Mouse (Mus musculus) CH12.LX (cell line): ENCODE measurements around the gene Ap5b1. TPM values are rescaled to one million over a fixed set of nuclear protein-coding genes. Genes with fewer than 3 reads are reported as not detected.

ENCODE experiments used
- DNase-seq: peaks from one replicate; pipeline ENCODE4 v3.0.0-alpha.2; 2013; ENCODE audit errors: extremely low read depth
- H3K27ac ChIP-seq: 2 replicates; pipeline ENCODE4 v1.5.1; 2012; ENCODE audit warnings: low read depth, mild to moderate bottlenecking, control low read depth, moderate library complexity; ENCODE audit not compliant: insufficient read depth
- H3K27me3 ChIP-seq: replicated peaks from 2 replicates; pipeline ENCODE3; 2012; ENCODE audit warnings: inconsistent platforms
- H3K36me3 ChIP-seq, 2 experiments: replicated peaks in 1 of 2; 2 replicates each; pipeline versions ENCODE3 to v1.6.1; 2012; ENCODE audit warnings: inconsistent platforms in 1 of 2, low read length in 1 of 2, mild to moderate bottlenecking in 1 of 2, mixed read lengths in 1 of 2, moderate library complexity in 1 of 2; ENCODE audit not compliant: control insufficient read depth in 1 of 2, insufficient read depth in 1 of 2
- H3K4me1 ChIP-seq, 2 experiments: 2 replicates each; pipeline ENCODE4 v1.6.1; 2012; ENCODE audit warnings: inconsistent platforms in 1 of 2, moderate library complexity in 1 of 2; ENCODE audit not compliant: insufficient read depth in 2 of 2, control insufficient read depth in 1 of 2
- H3K4me2 ChIP-seq: 2 replicates; pipeline ENCODE4 v1.6.1; 2012; ENCODE audit warnings: low read depth, mild to moderate bottlenecking, control low read depth; ENCODE audit not compliant: poor library complexity, insufficient read depth, severe bottlenecking
- H3K4me3 ChIP-seq, 3 experiments: fragments of 150-350 bp in 1 of 3; sonication (generic) in 1 of 3; replicated peaks in 1 of 3; 2 replicates each; pipeline versions ENCODE3 to v1.5.1; 2011 to 2012; ENCODE audit warnings: low read depth in 2 of 3, low read length in 2 of 3, mild to moderate bottlenecking in 2 of 3, moderate library complexity in 2 of 3, control low read depth in 1 of 3, improper control_type of control experiment in 1 of 3, inconsistent platforms in 1 of 3, mixed read lengths in 1 of 3; ENCODE audit not compliant: poor library complexity in 1 of 3
- H3K79me2 ChIP-seq: replicated peaks from 2 replicates; pipeline ENCODE4 v1.6.1; 2012; ENCODE audit warnings: mild to moderate bottlenecking, moderate library complexity; ENCODE audit not compliant: control insufficient read depth, poor library complexity, insufficient read depth, severe bottlenecking; ENCODE audit errors: extremely low read depth
- H3K9ac ChIP-seq: 2 replicates; pipeline ENCODE4 v1.6.1; 2012; ENCODE audit warnings: low read depth, mild to moderate bottlenecking, control low read depth, moderate library complexity; ENCODE audit not compliant: insufficient read depth
- H3K9me3 ChIP-seq: replicated peaks from 2 replicates; pipeline ENCODE3; 2012; ENCODE audit warnings: low read length, inconsistent platforms, mixed read lengths
- BHLHE40 ChIP-seq: IDR thresholded peaks from 2 replicates; pipeline ENCODE4 v1.6.1; 2011; ENCODE audit warnings: mild to moderate bottlenecking, low read depth, low read length, improper control_type of control experiment
- CHD1 ChIP-seq: IDR thresholded peaks from 2 replicates; pipeline ENCODE4 v1.6.1; 2012; ENCODE audit warnings: low read depth, low read length, improper control_type of control experiment, inconsistent platforms
- CTCF ChIP-seq, 2 experiments: IDR thresholded peaks in 1 of 2; conservative IDR thresholded peaks in 1 of 2; 2 replicates each; pipeline ENCODE4 v1.5.1; 2011 to 2012; ENCODE audit warnings: low read depth in 2 of 2, low read length in 2 of 2, improper control_type of control experiment in 1 of 2, inconsistent platforms in 1 of 2, mild to moderate bottlenecking in 1 of 2, moderate library complexity in 1 of 2
- E2F4 ChIP-seq: IDR thresholded peaks from 2 replicates; pipeline ENCODE4 v1.6.1; 2011; ENCODE audit warnings: low read depth, low read length, improper control_type of control experiment; ENCODE audit not compliant: insufficient replicate concordance
- ELF1 ChIP-seq: IDR thresholded peaks from 2 replicates; pipeline ENCODE4 v1.6.1; 2014; ENCODE audit warnings: low read depth, mild to moderate bottlenecking, inconsistent platforms, low read length, improper control_type of control experiment
- ETS1 ChIP-seq: conservative IDR thresholded peaks from 2 replicates; pipeline ENCODE4 v1.6.1; 2012; ENCODE audit warnings: low read depth, mild to moderate bottlenecking, inconsistent platforms, low read length, improper control_type of control experiment, moderate library complexity
- GABPA ChIP-seq: IDR thresholded peaks from 2 replicates; pipeline ENCODE4 v1.6.1; 2012; ENCODE audit warnings: low read depth, low read length, improper control_type of control experiment, inconsistent platforms; ENCODE audit not compliant: insufficient replicate concordance
- HCFC1 ChIP-seq: IDR thresholded peaks from 2 replicates; pipeline ENCODE4 v1.6.1; 2012; ENCODE audit warnings: low read depth, mild to moderate bottlenecking, inconsistent platforms, low read length, improper control_type of control experiment
- JUN ChIP-seq: IDR thresholded peaks from 2 replicates; pipeline ENCODE4 v1.6.1; 2011; ENCODE audit warnings: low read depth, mild to moderate bottlenecking, low read length, improper control_type of control experiment, moderate library complexity; ENCODE audit not compliant: insufficient read depth
- KAT2A ChIP-seq: IDR thresholded peaks from 2 replicates; pipeline ENCODE4 v1.6.1; 2012; ENCODE audit warnings: low read length, improper control_type of control experiment, inconsistent platforms; ENCODE audit not compliant: insufficient replicate concordance
- MAFK ChIP-seq: IDR thresholded peaks from 2 replicates; pipeline ENCODE4 v1.6.1; 2011; ENCODE audit warnings: low read length, improper control_type of control experiment; ENCODE audit not compliant: insufficient replicate concordance
- MAX ChIP-seq: IDR thresholded peaks from 2 replicates; pipeline ENCODE4 v1.6.1; 2011; ENCODE audit warnings: low read length, improper control_type of control experiment
- MAZ ChIP-seq: IDR thresholded peaks from 2 replicates; pipeline ENCODE4 v1.6.1; 2012; ENCODE audit warnings: low read depth, mild to moderate bottlenecking, inconsistent platforms, low read length, improper control_type of control experiment, moderate library complexity
- MEF2A ChIP-seq: IDR thresholded peaks from 2 replicates; pipeline ENCODE4 v1.6.1; 2014; ENCODE audit warnings: low read depth, mild to moderate bottlenecking, inconsistent platforms, low read length, improper control_type of control experiment, borderline replicate concordance
- MXI1 ChIP-seq: IDR thresholded peaks from 2 replicates; pipeline ENCODE4 v1.6.1; 2011; ENCODE audit warnings: mild to moderate bottlenecking, low read depth, low read length, improper control_type of control experiment
- MYC ChIP-seq: IDR thresholded peaks from 2 replicates; pipeline ENCODE4 v1.6.1; 2011; ENCODE audit warnings: low read depth, mild to moderate bottlenecking, improper control_type of control experiment, low read length
- NELFE ChIP-seq: IDR thresholded peaks from 2 replicates; pipeline ENCODE4 v1.6.1; 2011; ENCODE audit warnings: low read depth, low read length, improper control_type of control experiment
- NRF1 ChIP-seq: IDR thresholded peaks from 2 replicates; pipeline ENCODE4 v1.6.1; 2014; ENCODE audit warnings: low read depth, mild to moderate bottlenecking, inconsistent platforms, low read length, improper control_type of control experiment, moderate library complexity
- POLR2A ChIP-seq: IDR thresholded peaks from 2 replicates; pipeline ENCODE4 v1.6.1; 2011; ENCODE audit warnings: low read depth, mild to moderate bottlenecking, improper control_type of control experiment, low read length
- RCOR1 ChIP-seq: conservative IDR thresholded peaks from 2 replicates; pipeline ENCODE4 v1.6.1; 2012; ENCODE audit warnings: low read depth, mild to moderate bottlenecking, inconsistent platforms, low read length, improper control_type of control experiment
- SIN3A ChIP-seq: IDR thresholded peaks from 2 replicates; pipeline ENCODE4 v1.6.1; 2012; ENCODE audit warnings: low read length, improper control_type of control experiment, inconsistent platforms
- SMC3 ChIP-seq: IDR thresholded peaks from 2 replicates; pipeline ENCODE4 v1.6.1; 2011; ENCODE audit warnings: low read depth, low read length, improper control_type of control experiment
- TBP ChIP-seq: conservative IDR thresholded peaks from 2 replicates; pipeline ENCODE4 v1.6.1; 2011; ENCODE audit warnings: low read depth, low read length, improper control_type of control experiment
- TCF12 ChIP-seq: IDR thresholded peaks from 2 replicates; pipeline ENCODE4 v1.6.1; 2014; ENCODE audit warnings: low read depth, mild to moderate bottlenecking, inconsistent platforms, low read length, improper control_type of control experiment
- UBTF ChIP-seq: IDR thresholded peaks from 2 replicates; pipeline ENCODE4 v1.6.1; 2012; ENCODE audit warnings: low read depth, mild to moderate bottlenecking, inconsistent platforms, low read length, improper control_type of control experiment, moderate library complexity
- USF2 ChIP-seq: conservative IDR thresholded peaks from 2 replicates; pipeline ENCODE4 v1.6.1; 2011; ENCODE audit warnings: low read depth, low read length, improper control_type of control experiment
- ZC3H11A ChIP-seq: IDR thresholded peaks from 2 replicates; pipeline ENCODE4 v1.6.1; 2012; ENCODE audit warnings: low read depth, mild to moderate bottlenecking, inconsistent platforms, low read length, improper control_type of control experiment
- ZKSCAN1 ChIP-seq: IDR thresholded peaks from 2 replicates; pipeline ENCODE4 v1.6.1; 2012; ENCODE audit warnings: low read depth, inconsistent platforms, low read length, improper control_type of control experiment, borderline replicate concordance
- ZMIZ1 ChIP-seq: IDR thresholded peaks from 2 replicates; pipeline ENCODE4 v1.6.1; 2012; ENCODE audit warnings: low read depth, mild to moderate bottlenecking, inconsistent platforms, low read length, improper control_type of control experiment
- ZNF384 ChIP-seq: IDR thresholded peaks from 2 replicates; pipeline ENCODE4 v1.6.1; 2012; ENCODE audit warnings: low read depth, low read length, improper control_type of control experiment, inconsistent platforms
- dilution Hi-C: fragments of 300-500 bp; cut with MboI; formaldehyde crosslinking; loops from 2 replicates; pipeline ENCODE4 v1.14.3; 2020; ENCODE audit warnings: low sequenced_read_pairs; ENCODE audit not compliant: extremely low pct_unique_long_range_greater_than_20kb, extremely low pct_ligation_motif_present
- in situ Hi-C: fragments of 300-500 bp; cut with MboI; formaldehyde crosslinking; loops from 3 replicates; pipeline ENCODE4 v1.14.3; 2019; ENCODE audit warnings: low sequenced_read_pairs, low pct_ligation_motif_present, low pct_unique_long_range_greater_than_20kb, mixed read lengths
- polyA plus RNA-seq: library from polyadenylated mRNA; unstranded; fragments of >175 nt; gene quantifications from 2 replicates; pipeline ENCODE4 v1.2.1, GENCODE M21; 2012; ENCODE audit warnings: low read depth; ENCODE audit not compliant: insufficient read length
- total RNA-seq, 2 experiments: library from RNA; depleted of rRNA; stranded (reverse); fragments of 300-350 nt in 1 of 2; fragments of >200 nt in 1 of 2; gene quantifications; 2 replicates each; pipeline ENCODE4 v1.2.3; 2012 to 2014

Gene Ap5b1
- total and polyA plus RNA-seq, 3 experiments: 3.6 to 9.6 (median 8.5) TPM

GRCm38 (mm10) chr19:5599224-5599623 is 31.4 kb downstream of the Ap5b1 start:
- H3K4me3 ChIP-seq: no peak overlapping the region
- peaks cover 12 to 13% of the 10 kb centered on the region in 2 experiments for H3K36me3 ChIP-seq
- dilution Hi-C loops (no loop called here), in situ Hi-C loops (no loop called here)
- no peak for DNase-seq
- H3K79me2 ChIP-seq: peaks cover 12% of the 10 kb centered on the region
- no peaks in the 10 kb centered on the region for H3K27me3 ChIP-seq
- TF ChIP-seq MEF2A: no peak
- no peak for TF ChIP-seq RCOR1
- TF ChIP-seq SIN3A: no peak
- no peak for TF ChIP-seq MYC
- no peak for TF ChIP-seq ZNF384
- TF ChIP-seq ZMIZ1: no peak
- TF ChIP-seq MAX: no peak
- TF ChIP-seq BHLHE40: no peak
- TF ChIP-seq KAT2A: no peak
- TF ChIP-seq ETS1: no peak
- no peak for TF ChIP-seq MAZ
- TF ChIP-seq ZC3H11A: no peak
- no peak for TF ChIP-seq UBTF
- no peak for TF ChIP-seq NRF1
- no peak for TF ChIP-seq JUN
- H3K27ac ChIP-seq: no peak overlapping the region
- no peak overlapping the region for H3K4me2 ChIP-seq
- peaks cover 10 to 24% of the 10 kb centered on the region in 2 experiments for H3K4me1 ChIP-seq
- H3K9ac ChIP-seq: no peak overlapping the region
- H3K9me3 ChIP-seq: no peaks in the 10 kb centered on the region

- H3K4me3 ChIP-seq: peak within 1 kb of the TSS; percentile 74 to 99 (median 86)
- no peaks in the 10 kb centered on the region for H3K9me3 ChIP-seq
- H3K36me3 ChIP-seq: peaks cover 38 to 40% of the 10 kb centered on the region in 2 experiments
- peaks cover 12% of the 10 kb centered on the region for H3K79me2 ChIP-seq
- H3K4me2 ChIP-seq: peak within 1 kb of the TSS; percentile 70
- H3K9ac ChIP-seq: peak within 1 kb of the TSS; percentile 81
- peak within 1 kb of the TSS; percentile 76 for H3K27ac ChIP-seq
- DNase-seq: peak; percentile 86
- H3K4me1 ChIP-seq: peaks cover 10 to 24% of the 10 kb centered on the region in 2 experiments
- in situ Hi-C loops (no loop called here), dilution Hi-C loops (no loop called here)
- no peaks in the 10 kb centered on the region for H3K27me3 ChIP-seq
- TF ChIP-seq CTCF (conservative IDR thresholded peaks at IDR 0.05 in 1 of 2, IDR thresholded peaks at IDR 0.05 in 1 of 2; ENCODE audit: low read depth in 2 of 2, low read length in 2 of 2) (no peak), E2F4 (peak; percentile 68; the same call in 1 of the 2 replicates), POLR2A (peak; percentile 86), CHD1 (no peak), NRF1 (peak; percentile 45; the same call in 1 of the 2 replicates), GABPA (peak; percentile 50; the same call in 1 of the 2 replicates), ZC3H11A (no peak), TCF12 (peak; percentile 70), RCOR1 (no peak), MAX (peak; percentile 49), SMC3 (no peak), ZKSCAN1 (no peak), MXI1 (no peak), MAFK (no peak), UBTF (no peak), ELF1 (peak; percentile 82), KAT2A (peak; percentile 95; the same call in 1 of the 2 replicates), NELFE (peak; percentile 69), MYC (peak; percentile 86; the same call in 1 of the 2 replicates), ETS1 (no peak), HCFC1 (peak; percentile 98), USF2 (no peak), TBP (peak; percentile 73), SIN3A (no peak; the same call in 1 of the 2 replicates)
These were observed 34.1 kb downstream of the Ap5b1 start, which contains the start of gene Rnaseh2c for GRCm38 (mm10) chr19:5601752-5602541. Rnaseh2c (plus strand) TSS chr19:5601873.
